8 mouse cellular contexts compared by ENCODE assay signal in genomic region chr13:48497693-48498221, GRCm38 (mm10). TPM values are rescaled to one million over a fixed set of nuclear protein-coding genes. Genes with fewer than 3 reads are reported as not detected.
DNase-seq lines count a peak whose midpoint lies in the region; ATAC-seq and TF ChIP-seq lines count a peak whose summit lies in the region.

No protein-coding gene starts in this region.

- intact Hi-C loops in left cerebral cortex, postnatal 10 days (cut with DNase I) = no loop called here

- TF ChIP-seq POLR2A in cortical plate, adult 2 months (IDR thresholded peaks at IDR 0.05; ENCODE audit: extremely low read depth, insufficient read depth, low read length) = no peak; the same call in 1 of the 2 replicates

- peak; percentile 31 for DNase-seq in 3T3-L1 (ENCODE audit: low read depth, low spot score)
- DNase-seq in ZHBTc4 (ENCODE audit: low read depth, low spot score) = peak; percentile 86
- DNase-seq in gastrocnemius, postnatal 10 days = peak; percentile 65
- peak; percentile 60 to 74 for DNase-seq in left cerebral cortex, postnatal 10 days (ENCODE audit: extremely low spot score in 1 of 2, low spot score in 2 of 2)
- DNase-seq in midbrain, embryonic 10.5 days (ENCODE audit: low spot score) = peak; percentile 79
- peak; percentile 59 for DNase-seq in splenic B cell, adult 2 months (ENCODE audit: low read depth, low spot score)

- H3K27ac ChIP-seq in cortical plate, adult 2 months (ENCODE audit: insufficient read depth, low read length) = no peak overlapping the region
- no peak overlapping the region for H3K27ac ChIP-seq in intestine, embryonic 16.5 days (ENCODE audit: low read length)
- H3K27ac ChIP-seq in midbrain, embryonic 10.5 days (replicated peaks) = no peak overlapping the region

- H3K4me1 ChIP-seq in cortical plate, adult 2 months (ENCODE audit: control insufficient read depth, insufficient read depth, low read length) = peaks cover 1% of the 10 kb centered on the region; the same call in 1 of the 2 replicates
- no peaks in the 10 kb centered on the region for H3K4me1 ChIP-seq in intestine, embryonic 16.5 days (ENCODE audit: control insufficient read depth, insufficient read depth, low read length)
- H3K4me1 ChIP-seq in midbrain, embryonic 10.5 days = peaks cover 11% of the 10 kb centered on the region

- no peak overlapping the region for H3K4me2 ChIP-seq in intestine, embryonic 16.5 days (ENCODE audit: low read depth, low read length)

- peak overlapping the region; percentile 35; the same call in 1 of the 2 replicates for H3K4me3 ChIP-seq in cortical plate, adult 2 months (ENCODE audit: insufficient read depth, low read length)
- H3K4me3 ChIP-seq in intestine, embryonic 16.5 days (ENCODE audit: low read length) = no peak overlapping the region
- peak overlapping the region; percentile 53 for H3K4me3 ChIP-seq in midbrain, embryonic 10.5 days

- WGBS in intestine, embryonic 16.5 days = 26% methylated on average over 15 of the region's 15 CpGs
- 7% methylated on average over 15 of the region's 15 CpGs for WGBS in midbrain, embryonic 10.5 days

- no peak overlapping the region for H3K9ac ChIP-seq in intestine, embryonic 16.5 days (ENCODE audit: low read depth, low read length)

- H3K36me3 ChIP-seq in intestine, embryonic 16.5 days (ENCODE audit: control insufficient read depth, insufficient read depth, low read length) = peaks cover 5% of the 10 kb centered on the region; the same call in 1 of the 2 replicates
- H3K36me3 ChIP-seq in midbrain, embryonic 10.5 days = peaks cover 41% of the 10 kb centered on the region
- H3K36me3 ChIP-seq in splenic B cell, adult 2 months (ENCODE audit: control insufficient read depth, insufficient read depth, low read length, poor library complexity, severe bottlenecking) = peaks cover 6% of the 10 kb centered on the region; the same call in 1 of the 2 replicates

- no peaks in the 10 kb centered on the region for H3K27me3 ChIP-seq in intestine, embryonic 16.5 days (replicated peaks; ENCODE audit: control insufficient read depth, insufficient read depth, low read length)
- no peaks in the 10 kb centered on the region for H3K27me3 ChIP-seq in midbrain, embryonic 10.5 days (ENCODE audit: low read depth, poor library complexity, severe bottlenecking)
- H3K27me3 ChIP-seq in splenic B cell, adult 2 months (ENCODE audit: control insufficient read depth, insufficient read depth, low read length, poor library complexity, severe bottlenecking) = no peaks in the 10 kb centered on the region

- H3K9me3 ChIP-seq in intestine, embryonic 16.5 days (ENCODE audit: control insufficient read depth, low read length) = peaks cover 4% of the 10 kb centered on the region; the same call in 1 of the 2 replicates
- H3K9me3 ChIP-seq in midbrain, embryonic 10.5 days (replicated peaks) = no peaks in the 10 kb centered on the region; the same call in 1 of the 2 replicates

- peak; percentile 52; the same call in 1 of the 2 replicates for ATAC-seq in intestine, embryonic 16.5 days

- peak; percentile 68 for TF ChIP-seq CTCF in cortical plate, adult 2 months (IDR thresholded peaks at IDR 0.05; ENCODE audit: extremely low read depth, insufficient read depth, low read length)

RNA-seq across cellular contexts. Expression of gene Zfp169, which starts 15.5 kb away (rescaled TPM):
- polyA plus RNA-seq in cortical plate, adult 2 months (2012; rRNA removed) = 13.9 and 14.0 TPM in 2 replicates
- 1 to 10 TPM; 2.8 to 3.1 TPM for total RNA-seq in gastrocnemius, postnatal 10 days (2021)
- 2.1 and 3.2 TPM in 2 replicates for polyA plus RNA-seq in intestine, embryonic 16.5 days (2015; fragmentation: Nextera tagmentation; extraction: Ambion mirVana)
- total RNA-seq in left cerebral cortex, postnatal 10 days (2021) = 10 to 100 TPM; 18.1 to 19.6 TPM
- polyA plus RNA-seq in midbrain, embryonic 10.5 days (2016; fragmentation: Nextera tagmentation; extraction: Ambion mirVana) = 4.7 TPM in 2 replicates

RNA-seq across cellular contexts. Expression of gene A830005F24Rik, which starts 15.6 kb away (rescaled TPM):
- 1.3 and 1.6 TPM in 2 replicates for polyA plus RNA-seq in cortical plate, adult 2 months (2012; rRNA removed)
- not detected for total RNA-seq in gastrocnemius, postnatal 10 days (2021)
- 0.57 and 0.60 TPM in 2 replicates for polyA plus RNA-seq in intestine, embryonic 16.5 days (2015; fragmentation: Nextera tagmentation; extraction: Ambion mirVana)
- total RNA-seq in left cerebral cortex, postnatal 10 days (2021) = 1 to 10 TPM in 1 of 2 experiments, under 1 TPM in 1; 0.79 to 1.8 TPM
- 2.1 and 3.1 TPM in 2 replicates for polyA plus RNA-seq in midbrain, embryonic 10.5 days (2016; fragmentation: Nextera tagmentation; extraction: Ambion mirVana)

Comparison
In these comparisons a context has a peak if more than half of its experiments do, and no peak if none do; other contexts are left out.
1. DNase-seq: peak in every context shown above with its lines; median percentile 86 in ZHBTc4; 79 in midbrain, embryonic 10.5 days; 67 in left cerebral cortex, postnatal 10 days; 65 in gastrocnemius, postnatal 10 days; 59 in splenic B cell, adult 2 months; 31 in 3T3-L1.